Mouse (Mus musculus) mouse embryonic stem cell (cell line): ENCODE results near the gene Jmjd8.

ENCODE experiments used
- in situ Hi-C, 2 experiments: fragments of 300-500 bp; cut with MboI; formaldehyde crosslinking; loops; 1 replicate in 1 of 2; 3 replicates in 1 of 2; pipeline ENCODE4 v1.14.3; 2019 to 2020; ENCODE audit warnings: low sequenced_read_pairs in 2 of 2, low pct_unique_long_range_greater_than_20kb in 1 of 2, mixed read lengths in 1 of 2; ENCODE audit not compliant: unreplicated experiment in 1 of 2

Gene Jmjd8

GRCm38 (mm10) chr17:25828712-25829557, at the start of gene Jmjd8:
TSS of gene Jmjd8 (plus strand) at chr17:25828867.
- in situ Hi-C loops: no loop called here

- in situ Hi-C loops: no loop called here
These were observed 47.3 kb upstream of the Jmjd8 start for GRCm38 (mm10) chr17:25781339-25781738.

DNA sequence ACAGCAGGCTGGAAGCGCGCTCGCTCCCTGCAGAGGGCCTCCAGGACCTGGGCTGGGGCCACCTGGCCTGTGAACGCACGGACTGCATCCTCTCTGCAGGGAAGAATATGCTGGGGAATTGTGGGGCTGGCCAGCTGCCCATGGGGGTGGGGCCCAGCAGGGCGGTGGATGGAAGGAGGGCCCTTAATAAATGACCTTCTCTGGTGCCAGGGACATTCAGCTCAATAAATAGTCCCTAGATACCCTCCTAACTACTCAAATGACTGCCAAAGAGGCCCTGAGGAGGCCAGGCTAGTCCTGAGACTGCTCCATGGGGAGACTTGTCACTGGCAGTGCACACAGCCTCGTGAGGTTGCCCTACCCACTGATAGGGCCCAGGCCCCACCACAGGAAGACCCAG, 45.6 kb upstream of the Jmjd8 start:
- in situ Hi-C loops: no loop called here

DNA sequence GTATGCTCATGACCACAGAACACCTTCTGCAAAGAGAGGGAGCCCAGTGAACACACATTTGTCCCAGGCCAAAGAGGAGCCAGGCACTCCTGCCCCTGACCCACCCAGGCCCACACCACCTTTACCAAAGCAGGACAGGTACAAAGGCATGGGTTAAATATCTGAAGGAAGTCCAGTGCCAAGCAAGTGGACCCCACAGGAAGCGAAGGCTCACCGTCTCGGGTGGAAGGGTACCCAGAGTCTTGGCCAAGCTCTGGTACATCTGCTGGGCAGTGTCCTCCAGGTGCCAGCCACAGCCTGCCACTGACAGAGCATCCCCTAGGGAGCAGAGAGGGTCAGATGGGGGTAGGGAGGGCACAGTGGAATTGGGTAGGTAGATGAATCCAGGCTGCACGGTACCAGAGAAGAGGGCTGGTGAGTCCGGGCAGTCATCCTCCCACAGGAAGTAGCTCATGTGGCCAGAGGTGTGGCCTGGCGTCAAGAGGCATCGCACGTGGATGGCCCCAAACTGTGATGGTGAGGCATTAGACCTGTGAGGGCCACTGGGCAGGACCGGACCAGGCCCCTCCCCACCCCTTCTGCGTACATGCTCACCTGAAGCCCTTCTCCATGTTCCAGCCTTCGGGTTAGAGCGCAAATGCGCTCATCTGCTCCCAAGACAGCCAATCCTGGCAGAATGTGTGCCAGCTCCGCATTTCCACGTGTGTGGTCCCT, 44.6 kb upstream of the Jmjd8 start:
- in situ Hi-C loops: no loop called here

DNA sequence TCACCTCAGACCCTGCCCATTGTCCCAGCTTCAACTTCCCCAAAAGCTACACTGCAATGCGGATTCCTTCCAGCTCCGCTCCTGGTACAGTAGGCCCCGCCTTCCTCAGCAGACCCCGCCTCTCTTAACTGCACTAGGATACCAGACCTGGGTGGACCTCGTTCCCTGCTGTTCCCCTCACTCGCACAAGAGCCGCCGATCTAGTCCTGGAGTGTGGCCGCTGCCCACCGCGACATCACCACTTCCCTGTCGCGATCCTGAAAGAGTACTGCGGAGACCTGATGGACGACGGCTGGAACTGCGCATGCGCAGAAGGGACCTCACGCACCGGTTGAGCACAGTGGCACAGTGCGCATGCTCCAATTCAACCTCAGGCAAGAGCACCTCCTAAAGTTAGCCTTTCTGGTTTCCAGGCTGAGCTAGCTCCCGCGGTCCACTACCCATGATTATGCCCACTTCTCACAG, 43.4 kb upstream of the Jmjd8 start, which contains the start of gene Haghl:
TSS of gene Haghl (minus strand) at position 393 of the 465 bp plus-strand sequence.
- in situ Hi-C loops: no loop called here

- in situ Hi-C loops: no loop called here
These were observed 42.4 kb upstream of the Jmjd8 start, which contains the start of gene Ccdc78 for GRCm38 (mm10) chr17:25786280-25786679. TSS of gene Ccdc78 (plus strand) at chr17:25786580.

- in situ Hi-C loops: no loop called here
These were observed 41.7 kb upstream of the Jmjd8 start for GRCm38 (mm10) chr17:25786781-25787504.

DNA sequence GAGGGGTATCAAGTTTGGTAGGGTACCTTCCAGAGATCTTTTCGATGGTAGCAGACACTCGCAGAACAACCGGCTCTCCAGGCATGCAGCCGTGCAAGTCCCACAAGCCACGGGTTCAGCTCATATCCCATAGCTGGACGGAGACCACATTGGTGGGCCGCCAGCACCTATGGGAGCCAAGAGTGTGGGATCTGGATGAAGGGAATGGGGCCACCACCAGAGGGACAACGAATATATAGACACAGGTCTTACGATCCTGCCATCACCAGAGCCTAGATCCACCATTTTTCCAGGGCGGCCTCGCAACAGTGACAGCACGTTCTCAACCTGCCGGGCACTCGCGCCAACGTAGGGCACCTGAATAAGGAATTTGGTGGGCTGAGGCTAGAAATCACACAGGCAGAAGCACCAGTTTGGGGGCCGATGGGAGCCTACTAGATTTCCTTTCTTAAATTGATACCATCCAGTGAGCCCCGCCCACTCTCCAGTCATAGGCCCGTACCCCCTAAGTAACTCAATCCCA, 37.3 kb upstream of the Jmjd8 start:
- in situ Hi-C loops: loop anchor here (10.0 kb wide), 2 partner anchors 57 to 317 kb away; partner anchors contain the start of gene Mslnl (in 1 of the 2)

- in situ Hi-C loops: loop anchor here (10.0 kb wide), 2 partner anchors 57 to 317 kb away; partner anchors contain the start of gene Mslnl (in 1 of the 2)
These were observed 36.7 kb upstream of the Jmjd8 start for GRCm38 (mm10) chr17:25791843-25792527.

- in situ Hi-C loops: loop anchor here (10.0 kb wide), 2 partner anchors 58 to 318 kb away; partner anchors contain the start of gene Mslnl (in 1 of the 2)
These were observed 36.1 kb upstream of the Jmjd8 start, which contains the start of gene Fam173a for GRCm38 (mm10) chr17:25792615-25793014. TSS of gene Fam173a (minus strand) at chr17:25792901.

- in situ Hi-C loops: loop anchor here (10.0 kb wide), 2 partner anchors 59 to 319 kb away; partner anchors contain the start of gene Mslnl (in 1 of the 2)
These were observed 34.5 kb upstream of the Jmjd8 start for GRCm38 (mm10) chr17:25794197-25794596.

GRCm38 (mm10) chr17:25794998-25795397, 33.7 kb upstream of the Jmjd8 start:
- in situ Hi-C loops: loop anchor here (10.0 kb wide), 2 partner anchors 60 to 320 kb away; partner anchors contain the start of gene Mslnl (in 1 of the 2)

DNA sequence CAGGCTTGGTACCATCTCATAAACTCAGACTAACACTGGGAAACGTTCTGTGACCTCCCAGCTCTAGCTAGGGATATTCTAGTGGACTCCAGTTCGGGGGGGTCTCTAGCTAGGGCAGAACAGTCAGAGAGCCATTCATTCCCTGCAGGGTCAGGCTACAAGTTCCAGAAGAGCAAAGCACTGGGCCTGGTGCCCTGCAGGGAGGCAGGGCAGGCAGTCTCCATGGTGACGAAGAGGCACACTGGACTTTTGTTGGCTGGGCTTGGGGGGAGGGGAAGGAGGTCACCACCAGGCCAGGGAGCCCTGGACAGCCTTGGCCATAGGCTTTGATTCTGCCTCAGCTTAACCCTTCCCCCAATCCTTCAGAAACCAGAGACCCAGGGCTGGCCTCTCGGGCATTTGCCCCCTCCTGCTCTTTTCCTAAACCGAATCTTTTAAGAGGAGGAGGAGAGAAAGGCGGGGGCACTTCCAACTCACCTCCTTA, 33.0 kb upstream of the Jmjd8 start, which contains the start of gene AC134908.4:
TSS of gene AC134908.4 (minus strand) at position 51 of the 484 bp plus-strand sequence.
- in situ Hi-C loops: loop anchor here (10.0 kb wide), 2 partner anchors 61 to 321 kb away; partner anchors contain the start of gene Mslnl (in 1 of the 2)

DNA sequence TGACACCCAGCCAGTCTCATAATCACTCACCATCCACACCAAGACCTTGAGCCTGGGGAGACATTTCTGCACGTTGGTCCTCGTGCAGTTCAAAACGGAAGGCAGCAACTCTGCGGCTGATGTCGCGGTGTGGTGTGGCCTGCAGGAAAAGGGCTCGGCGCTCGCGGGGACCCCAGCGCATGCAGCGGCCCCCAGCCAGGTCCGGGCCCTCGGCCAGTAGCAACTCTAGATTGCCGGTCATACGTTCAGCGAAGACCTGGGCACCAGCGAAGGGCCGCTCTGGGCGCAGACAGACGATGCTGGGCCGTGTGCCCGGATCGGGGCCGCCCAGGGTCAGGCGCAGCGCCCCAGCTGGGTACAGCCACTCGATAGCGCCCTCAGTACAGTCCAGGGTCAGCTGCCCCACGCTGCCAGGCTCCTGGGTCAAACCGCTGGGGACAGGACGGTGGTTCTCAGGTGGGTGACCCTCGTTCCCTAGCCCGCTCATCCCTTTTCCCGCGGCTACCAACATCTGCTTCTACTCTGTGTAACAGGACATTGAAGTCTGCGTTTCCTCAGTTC, 32.4 kb upstream of the Jmjd8 start:
- in situ Hi-C loops: loop anchor here (10.0 kb wide), 2 partner anchors 61 to 321 kb away; partner anchors contain the start of gene Mslnl (in 1 of the 2)

- in situ Hi-C loops: loop anchor here (10.0 kb wide), 2 partner anchors 62 to 322 kb away; partner anchors contain the start of gene Mslnl (in 1 of the 2)
These were observed 31.7 kb upstream of the Jmjd8 start, which contains the start of gene Metrn for GRCm38 (mm10) chr17:25796951-25797369. TSS of gene Metrn (minus strand) at chr17:25797136.

DNA sequence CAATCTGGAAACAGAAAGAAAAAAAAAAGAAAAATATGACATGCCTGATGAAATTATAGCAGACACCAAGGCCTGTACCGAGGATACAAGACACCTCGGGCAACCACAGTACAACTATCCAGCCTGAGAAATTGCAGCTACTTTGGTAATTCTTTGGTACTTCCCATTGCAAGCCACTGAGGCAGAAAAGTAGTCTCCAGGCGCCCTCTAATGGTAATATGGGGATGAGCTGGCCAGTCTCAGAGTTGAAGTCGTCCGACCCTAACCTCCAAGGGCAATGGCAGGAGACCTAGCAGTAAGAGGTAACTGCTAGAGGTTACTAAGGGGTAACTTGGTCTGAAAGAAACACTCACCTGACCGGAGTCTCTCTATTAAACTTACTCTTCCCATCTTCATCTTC, 27.6 kb upstream of the Jmjd8 start:
- in situ Hi-C loops: loop anchor here in 1 of 2 experiments (10.0 kb wide), 1 partner anchor 96 kb away; no protein-coding TSS in a partner anchor
